Mouse (Mus musculus) cerebellum, adult 8-10 months (tissue): Measurements from ENCODE around the gene Cep57l1.

ENCODE experiments used
- DNase-seq: peaks from one replicate; pipeline ENCODE4 v3.0.0; 2022

Gene Cep57l1

GRCm38 (mm10) chr10:41733214-41733613 lies 76.5 kb downstream of the Cep57l1 start:
- DNase-seq: no peak

- no peak for DNase-seq
These were observed 77.7 kb downstream of the Cep57l1 start for GRCm38 (mm10) chr10:41731932-41732331.

- DNase-seq: no peak
These were observed 78.9 kb downstream of the Cep57l1 start for GRCm38 (mm10) chr10:41730746-41731145.

- DNase-seq: no peak
These were observed 83.5 kb downstream of the Cep57l1 start for GRCm38 (mm10) chr10:41726215-41726614.

GRCm38 (mm10) chr10:41719587-41719986 lies 90.1 kb downstream of the Cep57l1 start:
- DNase-seq: no peak

- no peak for DNase-seq
These were observed 93.4 kb downstream of the Cep57l1 start, which contains the start of gene Ccdc162 for GRCm38 (mm10) chr10:41716029-41716897. Ccdc162 (minus strand) TSS chr10:41716634.

GRCm38 (mm10) chr10:41715557-41715956 lies 94.1 kb downstream of the Cep57l1 start:
- DNase-seq: no peak

GRCm38 (mm10) chr10:41711467-41711866 lies 98.2 kb downstream of the Cep57l1 start:
- no peak for DNase-seq

GRCm38 (mm10) chr10:41710773-41711172 lies 98.9 kb downstream of the Cep57l1 start:
- no peak for DNase-seq

GRCm38 (mm10) chr10:41709341-41709740 lies 100.3 kb downstream of the Cep57l1 start:
- no peak for DNase-seq

- no peak for DNase-seq
These were observed 110.0 kb downstream of the Cep57l1 start for GRCm38 (mm10) chr10:41699669-41700068.

GRCm38 (mm10) chr10:41697040-41697439 lies 112.6 kb downstream of the Cep57l1 start:
- no peak for DNase-seq

GRCm38 (mm10) chr10:41690978-41691377 lies 118.7 kb downstream of the Cep57l1 start:
- DNase-seq: no peak

GRCm38 (mm10) chr10:41689941-41690887 lies 119.5 kb downstream of the Cep57l1 start:
- peak; percentile 69 for DNase-seq

GRCm38 (mm10) chr10:41684548-41684996 lies 125.1 kb downstream of the Cep57l1 start:
- DNase-seq: no peak

- DNase-seq: peak; percentile 86
These were observed 126.9 kb downstream of the Cep57l1 start for GRCm38 (mm10) chr10:41682546-41683393.

- peak; percentile 92 for DNase-seq
These were observed 130.8 kb downstream of the Cep57l1 start for GRCm38 (mm10) chr10:41678746-41679360.

- no peak for DNase-seq
These were observed 132.3 kb downstream of the Cep57l1 start for GRCm38 (mm10) chr10:41677396-41677795.

- no peak for DNase-seq
These were observed 133.0 kb downstream of the Cep57l1 start for GRCm38 (mm10) chr10:41676661-41677061.

- DNase-seq: no peak
These were observed 133.7 kb downstream of the Cep57l1 start for GRCm38 (mm10) chr10:41675842-41676571.

- no peak for DNase-seq
These were observed 134.4 kb downstream of the Cep57l1 start for GRCm38 (mm10) chr10:41675243-41675642.
